Mouse (Mus musculus) embryonic facial prominence, embryonic 12.5 days (tissue): Measurements from ENCODE around the gene Dis3l. TPM values are rescaled to one million over a fixed set of nuclear protein-coding genes. Genes with fewer than 3 reads are reported as not detected.
"Not testable (repeated sequence)": the region's sequence is repeated elsewhere in the genome, so short reads cannot be mapped to it uniquely, and the experiment has no call there.

Source experiments
- ATAC-seq: fragments of 200-750 bp; cut with Nextera tagmentation; 2 replicates; pipeline ENCODE4 v1.8.0; 2017; ENCODE audit not compliant: insufficient number of reproducible peaks, insufficient read depth, low FRiP score, low TSS enrichment
- H3K27ac ChIP-seq: fragments of 300-500 bp; sonication (generic); 2 replicates; pipeline ENCODE4 v1.5.1; 2016; ENCODE audit warnings: mild to moderate bottlenecking
- H3K27me3 ChIP-seq: fragments of 300-500 bp; sonication (generic); 2 replicates; pipeline ENCODE4 v1.6.1; 2016; ENCODE audit warnings: mild to moderate bottlenecking, moderate library complexity
- H3K36me3 ChIP-seq: fragments of 300-500 bp; sonication (generic); 2 replicates; pipeline ENCODE4 v1.6.1; 2016; ENCODE audit warnings: mild to moderate bottlenecking
- H3K4me1 ChIP-seq: fragments of 300-500 bp; sonication (generic); 2 replicates; pipeline ENCODE4 v1.6.1; 2016
- H3K4me2 ChIP-seq: fragments of 300-500 bp; sonication (generic); replicated peaks from 2 replicates; pipeline ENCODE4 v1.6.1; 2016; ENCODE audit warnings: mild to moderate bottlenecking, moderate library complexity
- H3K4me3 ChIP-seq: fragments of 300-500 bp; sonication (generic); 2 replicates; pipeline ENCODE4 v1.5.1; 2016; ENCODE audit warnings: mild to moderate bottlenecking
- H3K9ac ChIP-seq: fragments of 300-500 bp; sonication (generic); 2 replicates; pipeline ENCODE4 v1.6.1; 2016; ENCODE audit warnings: mild to moderate bottlenecking, moderate library complexity
- H3K9me3 ChIP-seq: fragments of 300-500 bp; sonication (generic); 2 replicates; pipeline ENCODE4 v1.6.1; 2016; ENCODE audit warnings: mild to moderate bottlenecking, moderate library complexity
- WGBS: fragments of 180-500 bp; shearing (Covaris S2); methylation state at CpG from one replicate; pipeline ENCODE4 v1.1.7; 2016; 5-methylcytosine and 5-hydroxymethylcytosine counted together
- polyA plus RNA-seq: library from polyadenylated mRNA; unstranded; fragments of >200 nt; fragmentation: Nextera tagmentation; extraction: Ambion mirVana; gene quantifications from 2 replicates; pipeline ENCODE4 v1.2.1, GENCODE M21; 2016

Gene Dis3l
- polyA plus RNA-seq, 1 experiment from 2014 or later = 22.2 TPM

- no peak overlapping the region for H3K27ac ChIP-seq
- H3K4me3 ChIP-seq = no peak overlapping the region
- 67% methylated on average over 4 of the region's 4 CpGs for WGBS
- no peaks in the 10 kb centered on the region for H3K36me3 ChIP-seq
- no peak overlapping the region for H3K9ac ChIP-seq
- no peak for ATAC-seq
- no peak overlapping the region for H3K4me2 ChIP-seq
- H3K27me3 ChIP-seq = no peaks in the 10 kb centered on the region
- H3K9me3 ChIP-seq = no peaks in the 10 kb centered on the region
- no peaks in the 10 kb centered on the region for H3K4me1 ChIP-seq
These were observed 67.3 kb downstream of the Dis3l start for GRCm38 (mm10) chr9:64273757-64274156.

- Histone ChIP-seq H3K4me2 (no peak overlapping the region), H3K27me3 (no peaks in the 10 kb centered on the region), H3K27ac (no peak overlapping the region), H3K9ac (no peak overlapping the region), H3K4me1 (no peaks in the 10 kb centered on the region), H3K4me3 (no peak overlapping the region), H3K9me3 (no peaks in the 10 kb centered on the region), H3K36me3 (no peaks in the 10 kb centered on the region)
- ATAC-seq = no peak
- WGBS = 47% methylated on average over 7 of the region's 7 CpGs
These were observed 68.5 kb downstream of the Dis3l start for GRCm38 (mm10) chr9:64272611-64273010.

GRCm38 (mm10) chr9:64271249-64271648 is 69.8 kb downstream of the Dis3l start:
- Histone ChIP-seq H3K9ac (no peak overlapping the region), H3K27me3 (no peaks in the 10 kb centered on the region), H3K4me1 (no peaks in the 10 kb centered on the region), H3K4me2 (no peak overlapping the region), H3K9me3 (no peaks in the 10 kb centered on the region), H3K4me3 (no peak overlapping the region), H3K27ac (no peak overlapping the region), H3K36me3 (no peaks in the 10 kb centered on the region)
- WGBS = 64% methylated on average over 3 of the region's 3 CpGs
- ATAC-seq = no peak

GRCm38 (mm10) chr9:64268836-64269235 is 72.3 kb downstream of the Dis3l start:
- not testable (repeated sequence) for H3K27me3 ChIP-seq, H3K9me3 ChIP-seq, H3K27ac ChIP-seq, H3K4me1 ChIP-seq, H3K36me3 ChIP-seq, H3K4me3 ChIP-seq, ATAC-seq, H3K4me2 ChIP-seq, H3K9ac ChIP-seq
- 92% methylated on average over 8 of the region's 8 CpGs for WGBS

GRCm38 (mm10) chr9:64268196-64268595 is 72.9 kb downstream of the Dis3l start:
- no peak overlapping the region for H3K27ac ChIP-seq
- H3K4me3 ChIP-seq = no peak overlapping the region
- H3K9ac ChIP-seq = no peak overlapping the region
- ATAC-seq = no peak
- H3K36me3 ChIP-seq = no peaks in the 10 kb centered on the region
- H3K27me3 ChIP-seq = no peaks in the 10 kb centered on the region
- H3K9me3 ChIP-seq = no peaks in the 10 kb centered on the region
- H3K4me1 ChIP-seq = no peaks in the 10 kb centered on the region
- no peak overlapping the region for H3K4me2 ChIP-seq
- WGBS = 86% methylated on average over 10 of the region's 10 CpGs

GRCm38 (mm10) chr9:64267231-64267630 is 73.9 kb downstream of the Dis3l start:
- H3K9ac ChIP-seq = no peak overlapping the region
- H3K4me2 ChIP-seq = no peak overlapping the region
- H3K9me3 ChIP-seq = no peaks in the 10 kb centered on the region
- no peak overlapping the region for H3K4me3 ChIP-seq
- WGBS = 88% methylated on average over 1 of the region's 1 CpGs
- H3K27me3 ChIP-seq = no peaks in the 10 kb centered on the region
- no peaks in the 10 kb centered on the region for H3K36me3 ChIP-seq
- no peak for ATAC-seq
- no peaks in the 10 kb centered on the region for H3K4me1 ChIP-seq
- no peak overlapping the region for H3K27ac ChIP-seq

- Histone ChIP-seq H3K27me3 (no peaks in the 10 kb centered on the region), H3K4me2 (no peak overlapping the region), H3K9me3 (no peaks in the 10 kb centered on the region), H3K27ac (no peak overlapping the region), H3K4me1 (no peaks in the 10 kb centered on the region), H3K4me3 (no peak overlapping the region), H3K9ac (no peak overlapping the region), H3K36me3 (no peaks in the 10 kb centered on the region)
- ATAC-seq = no peak
- WGBS = 50% methylated on average over 1 of the region's 1 CpGs
These were observed 76.3 kb downstream of the Dis3l start for GRCm38 (mm10) chr9:64264813-64265212.

- H3K36me3 ChIP-seq = no peaks in the 10 kb centered on the region
- H3K9me3 ChIP-seq = no peaks in the 10 kb centered on the region
- no peak overlapping the region for H3K9ac ChIP-seq
- H3K4me2 ChIP-seq = no peak overlapping the region
- no peak overlapping the region for H3K27ac ChIP-seq
- no peak overlapping the region for H3K4me3 ChIP-seq
- H3K4me1 ChIP-seq = no peaks in the 10 kb centered on the region
- WGBS = 83% methylated on average over 4 of the region's 4 CpGs
- H3K27me3 ChIP-seq = no peaks in the 10 kb centered on the region
- no peak for ATAC-seq
These were observed 80.1 kb downstream of the Dis3l start for GRCm38 (mm10) chr9:64261023-64261422.

GRCm38 (mm10) chr9:64259906-64260305 is 81.2 kb downstream of the Dis3l start:
- Histone ChIP-seq H3K9me3 (no peaks in the 10 kb centered on the region), H3K36me3 (no peaks in the 10 kb centered on the region), H3K27ac (no peak overlapping the region), H3K4me1 (no peaks in the 10 kb centered on the region), H3K9ac (no peak overlapping the region), H3K27me3 (no peaks in the 10 kb centered on the region), H3K4me2 (no peak overlapping the region), H3K4me3 (no peak overlapping the region)
- 88% methylated on average over 5 of the region's 5 CpGs for WGBS
- no peak for ATAC-seq

Other genes starting within 250 kb of the Dis3l start
- not detected in 2 replicates for gene Lctl, start 224.1 kb downstream of the Dis3l start, polyA plus RNA-seq
- 24.4 and 27.8 TPM in 2 replicates for gene Zwilch, start 168.2 kb downstream of the Dis3l start, polyA plus RNA-seq
- 1,066 and 1,135 TPM in 2 replicates for gene Rpl4, start 167.9 kb downstream of the Dis3l start, polyA plus RNA-seq
- 28.9 and 29.5 TPM in 2 replicates for gene Snapc5, start 162.0 kb downstream of the Dis3l start, polyA plus RNA-seq
- 3.0 and 4.4 TPM in 2 replicates for gene Uchl4, start 106.1 kb downstream of the Dis3l start, polyA plus RNA-seq
- 77.0 and 79.1 TPM in 2 replicates for gene Map2k1, start 87.7 kb downstream of the Dis3l start, polyA plus RNA-seq
- 213 and 231 TPM in 2 replicates for gene Tipin, start 59.7 kb downstream of the Dis3l start, polyA plus RNA-seq
- 1.1 and 1.2 TPM in 2 replicates for gene Megf11, start 44.3 kb upstream of the Dis3l start, polyA plus RNA-seq